Mouse (Mus musculus) stomach, postnatal 0 days (tissue): Measurements from ENCODE around the gene Cdca4. TPM values are rescaled to one million over a fixed set of nuclear protein-coding genes. Genes with fewer than 3 reads are reported as not detected.

Source experiments
- ATAC-seq: fragments of 200-750 bp; cut with Nextera tagmentation; 2 replicates; pipeline ENCODE4 v1.8.0; 2017; ENCODE audit not compliant: low FRiP score, low TSS enrichment
- DNase-seq: peaks from one replicate; pipeline ENCODE4 v3.0.0-alpha.2; 2016; ENCODE audit warnings: low spot score
- H3K27ac ChIP-seq: fragments of 300-500 bp; sonication (generic); replicated peaks from 2 replicates; pipeline ENCODE4 v1.5.1; 2014; ENCODE audit warnings: mild to moderate bottlenecking, control low read depth
- H3K27me3 ChIP-seq: fragments of 300-500 bp; sonication (generic); 2 replicates; pipeline ENCODE4 v1.6.1; 2014; ENCODE audit warnings: low read length; ENCODE audit not compliant: control insufficient read depth, insufficient read depth
- H3K36me3 ChIP-seq: fragments of 300-500 bp; sonication (generic); 2 replicates; pipeline ENCODE4 v1.6.1; 2014; ENCODE audit warnings: low read length, mixed read lengths; ENCODE audit not compliant: control insufficient read depth, insufficient read depth
- H3K4me1 ChIP-seq: fragments of 300-500 bp; sonication (generic); replicated peaks from 2 replicates; pipeline ENCODE4 v1.6.1; 2014; ENCODE audit warnings: antibody characterized with exemption; ENCODE audit not compliant: control insufficient read depth, insufficient read depth
- H3K4me2 ChIP-seq: fragments of 300-500 bp; sonication (generic); replicated peaks from 2 replicates; pipeline ENCODE4 v1.6.1; 2014; ENCODE audit warnings: low read depth, mild to moderate bottlenecking, control low read depth, moderate library complexity
- H3K4me3 ChIP-seq: fragments of 300-500 bp; sonication (generic); 2 replicates; pipeline ENCODE4 v1.5.1; 2014; ENCODE audit warnings: low read depth, low read length, control low read depth
- H3K9ac ChIP-seq: fragments of 300-500 bp; sonication (generic); 2 replicates; pipeline ENCODE4 v1.6.1; 2014; ENCODE audit warnings: mild to moderate bottlenecking, low read length, control low read depth, mixed read lengths
- H3K9me3 ChIP-seq: fragments of 300-500 bp; sonication (generic); 2 replicates; pipeline ENCODE4 v1.6.1; 2016; ENCODE audit warnings: low read length; ENCODE audit not compliant: control insufficient read depth
- CTCF ChIP-seq: IDR thresholded peaks from 2 replicates; pipeline ENCODE4 v1.5.1; 2016; ENCODE audit warnings: antibody characterized with exemption, low read depth, mild to moderate bottlenecking, moderate library complexity
- EP300 ChIP-seq: optimal IDR thresholded peaks from 2 replicates; pipeline ENCODE3; 2016; ENCODE audit warnings: antibody characterized with exemption
- WGBS: fragments of 180-500 bp; shearing (Covaris S2); extraction: QIAGEN DNeasy Blood & Tissue Kit; methylation state at CpG from one replicate; pipeline ENCODE4 v1.1.7; 2014; 5-methylcytosine and 5-hydroxymethylcytosine counted together
- polyA plus RNA-seq: library from polyadenylated mRNA; unstranded; fragments of >200 nt; fragmentation: Nextera tagmentation; extraction: Ambion mirVana; gene quantifications from 2 replicates; pipeline ENCODE4 v1.2.1, GENCODE M21; 2015

Gene Cdca4
- polyA plus RNA-seq, 1 experiment from 2014 or later, result 41.6 TPM

GRCm38 (mm10) chr12:112770396-112770795 lies 58.8 kb downstream of the Cdca4 start:
- TF ChIP-seq EP300, result no peak
- TF ChIP-seq CTCF, result no peak
- H3K27ac ChIP-seq, result no peak overlapping the region
- DNase-seq, result no peak
- H3K4me1 ChIP-seq, result no peaks in the 10 kb centered on the region
- H3K9ac ChIP-seq, result no peak overlapping the region
- ATAC-seq, result no peak
- H3K27me3 ChIP-seq, result no peaks in the 10 kb centered on the region
- H3K4me2 ChIP-seq, result no peak overlapping the region
- no peaks in the 10 kb centered on the region for H3K36me3 ChIP-seq
- no peak overlapping the region for H3K4me3 ChIP-seq
- WGBS, result 59% methylated on average over 4 of the region's 4 CpGs
- H3K9me3 ChIP-seq, result no peaks in the 10 kb centered on the region

Other genes starting within 250 kb of the Cdca4 start
- gene Inf2, start 240.6 kb downstream of the Cdca4 start, polyA plus RNA-seq, result 1.5 and 2.0 TPM in 2 replicates
- gene Adssl1, start 209.4 kb downstream of the Cdca4 start, polyA plus RNA-seq, result 4.7 and 6.4 TPM in 2 replicates
- 91.5 and 97.1 TPM in 2 replicates for gene Siva1, start 184.7 kb downstream of the Cdca4 start, polyA plus RNA-seq
- gene Akt1, start 154.5 kb downstream of the Cdca4 start, polyA plus RNA-seq, result 84.5 and 98.2 TPM in 2 replicates
- 11.3 and 12.1 TPM in 2 replicates for gene Zbtb42, start 150.6 kb downstream of the Cdca4 start, polyA plus RNA-seq
- 20.7 and 21.2 TPM in 2 replicates for gene Cep170b, start 109.0 kb downstream of the Cdca4 start, polyA plus RNA-seq
- 9.6 and 9.8 TPM in 2 replicates for gene Pld4, start 68.8 kb downstream of the Cdca4 start, polyA plus RNA-seq
- 5.4 and 6.3 TPM in 2 replicates for gene Ahnak2, start 26.8 kb downstream of the Cdca4 start, polyA plus RNA-seq
- 6.8 and 7.0 TPM in 2 replicates for gene Clba1, start 20.5 kb downstream of the Cdca4 start, polyA plus RNA-seq
- gene Gpr132, start 38.8 kb upstream of the Cdca4 start, polyA plus RNA-seq, result 0.10 and 0.11 TPM in 2 replicates
- 3.2 and 4.5 TPM in 2 replicates for gene Jag2, start 100.4 kb upstream of the Cdca4 start, polyA plus RNA-seq
- 78.6 and 82.7 TPM in 2 replicates for gene Nudt14, start 112.7 kb upstream of the Cdca4 start, polyA plus RNA-seq
- 17.1 and 19.7 TPM in 2 replicates for gene Btbd6, start 147.1 kb upstream of the Cdca4 start, polyA plus RNA-seq
- gene Brf1, start 171.3 kb upstream of the Cdca4 start, polyA plus RNA-seq, result 22.3 and 27.6 TPM in 2 replicates
- 4.1 and 5.1 TPM in 2 replicates for gene Pacs2, start 185.1 kb upstream of the Cdca4 start, polyA plus RNA-seq
- gene Tex22, start 245.1 kb upstream of the Cdca4 start, polyA plus RNA-seq, result not detected in 2 replicates